Mouse (Mus musculus): Measurements from ENCODE around the gene Lrrc71. TPM values are rescaled to one million over a fixed set of nuclear protein-coding genes. Genes with fewer than 3 reads are reported as not detected.

The Lrrc71 gene
- total RNA-seq, 1 experiment from 2014 or later: 0.56 TPM

- no peak for DNase-seq
Measured at GRCm38 (mm10) chr3:87718525-87718924, 29.9 kb downstream of the Lrrc71 start.

Other genes with a start within 250 kb of the Lrrc71 start
- 23.4 and 26.2 TPM in 2 replicates for gene Etv3, start 223.2 kb downstream of the Lrrc71 start, total RNA-seq (2021)
- gene Arhgef11, start 131.1 kb downstream of the Lrrc71 start, total RNA-seq (2021): 37.8 and 40.1 TPM in 2 replicates
- gene Ntrk1, start 46.5 kb upstream of the Lrrc71 start, total RNA-seq (2021): 4.3 and 14.4 TPM in 2 replicates
- gene Insrr, start 48.3 kb upstream of the Lrrc71 start, total RNA-seq (2021): 0.70 and 2.2 TPM in 2 replicates
- gene Pear1, start 75.7 kb upstream of the Lrrc71 start, total RNA-seq (2021): 29.1 and 36.7 TPM in 2 replicates
- gene Sh2d2a, start 98.1 kb upstream of the Lrrc71 start, total RNA-seq (2021): 0.19 and 3.7 TPM in 2 replicates
- gene Prcc, start 137.0 kb upstream of the Lrrc71 start, total RNA-seq (2021): 50.0 and 50.4 TPM in 2 replicates
- gene Hdgf, start 157.7 kb upstream of the Lrrc71 start, total RNA-seq (2021): 169 and 171 TPM in 2 replicates
- 115 and 119 TPM in 2 replicates for gene Mrpl24, start 170.9 kb upstream of the Lrrc71 start, total RNA-seq (2021)
- 22.9 and 23.4 TPM in 2 replicates for gene Isg20l2, start 181.7 kb upstream of the Lrrc71 start, total RNA-seq (2021)
- gene Rrnad1, start 182.1 kb upstream of the Lrrc71 start, total RNA-seq (2021): 13.9 and 15.6 TPM in 2 replicates
- not detected in 2 replicates for gene Crabp2, start 200.0 kb upstream of the Lrrc71 start, total RNA-seq (2021)
- gene Nes, start 222.5 kb upstream of the Lrrc71 start, total RNA-seq (2021): 14.5 and 23.0 TPM in 2 replicates